Mouse (Mus musculus): Measurements from ENCODE around the gene Fgf14. TPM values are rescaled to one million over a fixed set of nuclear protein-coding genes. Genes with fewer than 3 reads are reported as not detected.
"Not testable (repeated sequence)": the region's sequence is repeated elsewhere in the genome, so short reads cannot be mapped to it uniquely, and the experiment has no call there.

The Fgf14 gene
- polyA plus RNA-seq, 1 experiment from 2014 or later, result 0.16 TPM

DNA sequence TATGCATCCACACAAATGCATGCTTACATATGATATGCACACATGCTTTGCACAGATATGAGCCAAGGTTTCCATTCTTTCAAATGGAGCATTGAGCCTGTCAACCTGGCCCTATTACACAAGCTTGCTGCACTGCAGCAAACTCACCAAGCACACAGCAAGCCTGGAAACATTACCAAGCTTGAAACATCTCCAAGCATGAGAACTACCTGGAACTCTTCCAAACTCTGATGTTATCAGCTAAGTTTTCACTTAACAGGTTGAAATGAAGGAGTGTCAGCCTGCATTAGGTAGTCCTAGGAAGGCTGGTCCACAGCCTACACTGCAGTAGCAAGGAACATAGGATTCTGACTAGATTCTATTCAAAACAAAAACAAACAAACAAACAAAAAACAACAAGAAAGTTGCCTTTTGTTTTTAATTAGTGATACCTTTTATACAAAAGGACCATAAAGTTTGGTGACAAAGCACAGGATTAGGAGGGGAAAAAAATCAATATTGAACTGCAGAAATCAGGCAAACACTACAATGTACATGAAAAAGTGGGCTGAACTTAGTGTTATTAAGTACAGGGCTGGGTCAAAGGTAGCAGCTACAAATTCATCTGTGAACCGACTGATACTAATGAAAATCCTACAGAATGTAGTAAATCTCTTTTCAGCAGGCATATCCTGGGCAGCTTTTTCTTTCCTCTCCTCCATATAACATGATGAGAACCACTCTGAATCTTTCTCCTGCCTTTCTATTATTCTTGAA is 101.6 kb downstream of the Fgf14 start:
- Histone ChIP-seq H3K36me3 (ENCODE audit: insufficient read depth, low read length) (no peaks in the 10 kb centered on the region), H3K9ac (ENCODE audit: low read depth, low read length) (no peak overlapping the region), H3K27ac (no peak overlapping the region), H3K9me3 (replicated peaks; ENCODE audit: low read length) (no peaks in the 10 kb centered on the region), H3K4me1 (replicated peaks; ENCODE audit: insufficient read depth, low read length) (no peaks in the 10 kb centered on the region), H3K27me3 (ENCODE audit: insufficient read depth, low read length) (no peaks in the 10 kb centered on the region), H3K4me2 (ENCODE audit: low read length) (no peak overlapping the region), H3K4me3 (replicated peaks; ENCODE audit: low read depth, low read length) (no peak overlapping the region)
- ATAC-seq (replicated peaks; ENCODE audit: low FRiP score, low read depth) (no peak), DNase-seq (ENCODE audit: low spot score) (no peak)
- TF ChIP-seq CTCF (IDR thresholded peaks at IDR 0.05; ENCODE audit: low read depth), result no peak
- 48% methylated on average over 1 of the region's 1 CpGs for WGBS

DNA sequence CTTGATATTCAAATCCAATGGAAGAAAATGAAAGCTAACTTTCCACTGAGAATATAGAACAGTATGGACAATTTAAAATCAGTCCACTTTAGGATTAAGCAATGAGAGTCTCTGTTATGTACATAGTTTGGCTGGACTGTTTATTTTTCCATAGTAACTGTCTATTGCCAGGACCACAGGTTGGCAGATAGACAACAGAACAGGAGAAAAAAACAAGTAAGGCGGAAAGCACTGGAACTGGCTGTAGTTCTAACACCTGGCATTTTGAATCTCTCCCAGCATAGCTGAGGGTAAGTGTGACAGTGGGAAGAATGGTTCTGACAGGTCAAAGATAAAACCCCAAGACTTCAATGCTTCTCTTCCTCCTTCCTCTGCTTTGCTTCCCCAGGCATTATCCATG is 110.5 kb downstream of the Fgf14 start:
- H3K9me3 ChIP-seq (replicated peaks; ENCODE audit: low read length), result no peaks in the 10 kb centered on the region
- no peaks in the 10 kb centered on the region for H3K36me3 ChIP-seq (ENCODE audit: insufficient read depth, low read length)
- no peak overlapping the region for H3K4me3 ChIP-seq (replicated peaks; ENCODE audit: low read depth, low read length)
- H3K27me3 ChIP-seq (ENCODE audit: insufficient read depth, low read length), result no peaks in the 10 kb centered on the region
- no peaks in the 10 kb centered on the region for H3K4me1 ChIP-seq (replicated peaks; ENCODE audit: insufficient read depth, low read length)
- H3K9ac ChIP-seq (ENCODE audit: low read depth, low read length), result no peak overlapping the region
- no peak for TF ChIP-seq CTCF (IDR thresholded peaks at IDR 0.05; ENCODE audit: low read depth)
- DNase-seq (ENCODE audit: low spot score) (no peak), ATAC-seq (replicated peaks; ENCODE audit: low FRiP score, low read depth) (no peak)
- WGBS, result 96% methylated on average over 1 of the region's 1 CpGs
- H3K4me2 ChIP-seq (ENCODE audit: low read length), result no peak overlapping the region
- H3K27ac ChIP-seq, result no peak overlapping the region

DNA sequence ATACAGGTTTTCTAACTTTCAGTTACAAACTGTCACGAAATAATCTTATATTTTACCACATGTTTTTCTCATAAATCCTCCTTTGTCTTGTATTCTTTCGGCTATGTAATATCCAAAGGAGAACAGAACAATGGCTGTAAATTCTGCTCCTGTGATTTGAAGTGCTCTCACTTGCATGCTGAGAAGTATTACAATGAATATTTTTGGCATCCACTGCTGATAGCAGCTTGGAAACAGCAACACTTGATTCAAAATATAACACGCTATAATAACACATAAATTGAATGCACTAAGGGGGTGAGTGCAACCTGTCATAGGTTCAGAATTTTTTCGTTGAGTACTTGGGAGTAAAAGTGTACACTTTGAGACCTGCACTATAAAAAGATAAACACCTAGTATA is 115.4 kb downstream of the Fgf14 start:
- H3K36me3 ChIP-seq (ENCODE audit: insufficient read depth, low read length), result no peaks in the 10 kb centered on the region
- H3K9me3 ChIP-seq (replicated peaks; ENCODE audit: low read length), result no peaks in the 10 kb centered on the region
- no peak for TF ChIP-seq CTCF (IDR thresholded peaks at IDR 0.05; ENCODE audit: low read depth)
- WGBS, result 64% methylated on average over 4 of the region's 4 CpGs
- DNase-seq (ENCODE audit: low spot score) (no peak), ATAC-seq (replicated peaks; ENCODE audit: low FRiP score, low read depth) (no peak)
- H3K4me3 ChIP-seq (replicated peaks; ENCODE audit: low read depth, low read length), result no peak overlapping the region
- H3K4me1 ChIP-seq (replicated peaks; ENCODE audit: insufficient read depth, low read length), result no peaks in the 10 kb centered on the region
- no peaks in the 10 kb centered on the region for H3K27me3 ChIP-seq (ENCODE audit: insufficient read depth, low read length)
- H3K27ac ChIP-seq, result no peak overlapping the region
- H3K4me2 ChIP-seq (ENCODE audit: low read length), result no peak overlapping the region
- no peak overlapping the region for H3K9ac ChIP-seq (ENCODE audit: low read depth, low read length)

DNA sequence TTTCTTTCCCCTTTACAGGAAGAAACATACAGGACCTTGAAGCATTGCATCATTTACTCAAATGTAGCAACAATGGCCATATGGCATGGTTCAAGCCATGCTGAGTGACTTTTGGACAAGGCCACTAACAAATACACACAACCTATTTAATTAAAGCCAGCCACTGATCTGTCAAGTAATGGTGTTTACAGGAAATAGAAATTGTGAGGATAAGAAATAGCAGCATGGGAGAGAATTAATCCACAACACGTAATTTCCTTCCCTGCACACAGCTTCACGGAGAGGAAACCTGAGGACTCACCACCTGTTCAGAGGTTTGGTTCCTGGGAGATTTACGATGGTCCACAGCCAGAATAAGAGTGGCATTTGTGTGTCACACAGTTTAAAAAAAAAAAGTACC is 140.8 kb downstream of the Fgf14 start:
- Histone ChIP-seq H3K27ac (no peak overlapping the region), H3K36me3 (ENCODE audit: insufficient read depth, low read length) (no peaks in the 10 kb centered on the region), H3K9me3 (replicated peaks; ENCODE audit: low read length) (no peaks in the 10 kb centered on the region), H3K4me3 (replicated peaks; ENCODE audit: low read depth, low read length) (no peak overlapping the region), H3K27me3 (ENCODE audit: insufficient read depth, low read length) (no peaks in the 10 kb centered on the region), H3K9ac (ENCODE audit: low read depth, low read length) (no peak overlapping the region), H3K4me2 (ENCODE audit: low read length) (no peak overlapping the region), H3K4me1 (replicated peaks; ENCODE audit: insufficient read depth, low read length) (no peaks in the 10 kb centered on the region)
- 37% methylated on average over 3 of the region's 3 CpGs for whole genome bisulfite sequencing
- no peak for ATAC-seq (replicated peaks; ENCODE audit: low FRiP score, low read depth)
- DNase-seq (ENCODE audit: low spot score), result no peak
- TF ChIP-seq CTCF (IDR thresholded peaks at IDR 0.05; ENCODE audit: low read depth), result no peak

DNA sequence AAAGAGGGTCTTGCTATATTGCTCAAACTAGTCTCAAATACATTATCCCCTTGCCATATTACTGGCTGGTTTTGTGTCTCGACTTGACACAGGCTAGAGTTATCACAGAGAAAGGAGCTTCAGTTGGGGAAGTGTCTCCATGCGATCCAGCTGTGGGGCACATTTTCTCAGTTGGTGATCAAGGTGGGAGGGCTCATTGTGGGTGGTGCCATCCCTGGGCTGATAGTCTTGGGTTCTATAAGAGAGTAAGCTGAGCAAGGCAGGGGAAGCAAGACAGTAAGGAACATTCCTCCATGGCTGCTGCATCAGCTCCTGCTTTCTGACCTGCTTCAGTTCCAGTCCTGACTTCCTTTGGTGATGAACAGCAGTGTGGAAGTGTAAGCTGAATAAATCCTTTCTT is 141.6 kb downstream of the Fgf14 start:
- not testable (repeated sequence) for H3K4me2 ChIP-seq (ENCODE audit: low read length); ATAC-seq (replicated peaks; ENCODE audit: low FRiP score, low read depth); DNase-seq (ENCODE audit: low spot score); H3K4me1 ChIP-seq (replicated peaks; ENCODE audit: insufficient read depth, low read length); H3K9ac ChIP-seq (ENCODE audit: low read depth, low read length); H3K27ac ChIP-seq; H3K4me3 ChIP-seq (replicated peaks; ENCODE audit: low read depth, low read length); H3K36me3 ChIP-seq (ENCODE audit: insufficient read depth, low read length); H3K27me3 ChIP-seq (ENCODE audit: insufficient read depth, low read length); H3K9me3 ChIP-seq (replicated peaks; ENCODE audit: low read length)
- 70% methylated on average over 2 of the region's 2 CpGs for WGBS

DNA sequence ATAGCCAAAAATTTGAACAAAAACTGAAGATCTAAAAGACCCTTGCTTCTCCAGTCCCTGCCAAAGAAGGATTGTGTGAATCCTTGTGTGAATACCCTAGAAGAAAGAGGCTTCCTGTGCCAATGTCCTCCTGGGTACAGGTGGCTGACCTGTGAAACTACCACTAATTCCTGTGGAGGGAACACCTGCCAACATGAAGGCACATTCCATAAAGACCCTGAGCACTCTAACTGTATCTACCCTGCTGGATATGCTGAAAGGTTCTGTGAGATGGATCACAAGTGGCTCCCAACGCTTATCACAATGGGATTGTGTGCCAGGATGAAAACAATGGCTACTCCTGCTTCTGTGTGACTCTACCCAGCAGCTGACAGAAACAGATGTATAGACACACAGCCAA is 144.9 kb downstream of the Fgf14 start:
- Histone ChIP-seq H3K27ac (no peak overlapping the region), H3K4me1 (replicated peaks; ENCODE audit: insufficient read depth, low read length) (no peaks in the 10 kb centered on the region), H3K4me2 (ENCODE audit: low read length) (no peak overlapping the region), H3K9me3 (replicated peaks; ENCODE audit: low read length) (no peaks in the 10 kb centered on the region), H3K27me3 (ENCODE audit: insufficient read depth, low read length) (no peaks in the 10 kb centered on the region), H3K9ac (ENCODE audit: low read depth, low read length) (no peak overlapping the region), H3K4me3 (replicated peaks; ENCODE audit: low read depth, low read length) (no peak overlapping the region), H3K36me3 (ENCODE audit: insufficient read depth, low read length) (no peaks in the 10 kb centered on the region)
- no peak for DNase-seq (ENCODE audit: low spot score)
- WGBS, result 76% methylated on average over 1 of the region's 1 CpGs
- TF ChIP-seq CTCF (IDR thresholded peaks at IDR 0.05; ENCODE audit: low read depth), result no peak
- ATAC-seq (replicated peaks; ENCODE audit: low FRiP score, low read depth), result no peak

DNA sequence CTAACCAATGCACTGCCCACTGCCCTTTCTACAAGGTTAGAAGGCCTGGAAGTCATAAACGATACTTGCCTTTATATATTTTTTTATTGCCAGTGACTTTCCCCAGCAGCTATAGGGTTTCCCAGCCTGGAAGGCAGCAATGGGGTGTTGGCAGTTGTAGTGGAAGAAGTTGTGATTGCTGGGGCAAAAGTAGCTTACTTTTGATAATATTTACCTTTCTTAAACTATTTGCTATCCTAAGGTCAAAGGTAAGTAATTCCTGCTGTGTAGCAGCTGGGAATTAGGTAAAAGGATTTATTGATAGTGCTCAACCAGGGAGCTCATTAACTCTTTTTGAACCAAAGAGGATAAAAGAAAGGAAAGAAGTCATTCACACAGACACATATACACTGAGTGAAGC is 164.9 kb downstream of the Fgf14 start:
- WGBS, result 64% methylated on average over 1 of the region's 1 CpGs
- H3K4me3 ChIP-seq (replicated peaks; ENCODE audit: low read depth, low read length), result no peak overlapping the region
- H3K9me3 ChIP-seq (replicated peaks; ENCODE audit: low read length), result no peaks in the 10 kb centered on the region
- H3K27ac ChIP-seq, result no peak overlapping the region
- DNase-seq (ENCODE audit: low spot score) (no peak), ATAC-seq (replicated peaks; ENCODE audit: low FRiP score, low read depth) (no peak)
- H3K4me1 ChIP-seq (replicated peaks; ENCODE audit: insufficient read depth, low read length), result no peaks in the 10 kb centered on the region
- H3K36me3 ChIP-seq (ENCODE audit: insufficient read depth, low read length), result no peaks in the 10 kb centered on the region
- H3K9ac ChIP-seq (ENCODE audit: low read depth, low read length), result no peak overlapping the region
- H3K27me3 ChIP-seq (ENCODE audit: insufficient read depth, low read length), result no peaks in the 10 kb centered on the region
- no peak for TF ChIP-seq CTCF (IDR thresholded peaks at IDR 0.05; ENCODE audit: low read depth)
- H3K4me2 ChIP-seq (ENCODE audit: low read length), result no peak overlapping the region
